Mouse (Mus musculus): ENCODE results near the gene Trem1. TPM values are rescaled to one million over a fixed set of nuclear protein-coding genes. Genes with fewer than 3 reads are reported as not detected.

Trem1 gene
- polyA plus RNA-seq, 1 experiment from 2014 or later: not detected

- Histone ChIP-seq H3K4me2 (no peak overlapping the region), H3K27ac (replicated peaks) (no peak overlapping the region), H3K36me3 (no peaks in the 10 kb centered on the region), H3K4me1 (replicated peaks) (no peaks in the 10 kb centered on the region), H3K9ac (no peak overlapping the region), H3K4me3 (no peak overlapping the region), H3K9me3 (no peaks in the 10 kb centered on the region), H3K27me3 (no peaks in the 10 kb centered on the region)
- no peak for ATAC-seq (ENCODE audit: low FRiP score, low read depth)
- WGBS: 82% methylated on average over 5 of the region's 5 CpGs
These were observed 61.1 kb downstream of the Trem1 start for GRCm38 (mm10) chr17:48293500-48294194.

Other genes with a start within 250 kb of the Trem1 start
- not detected in 2 replicates for gene 1700122O11Rik, start 194.5 kb upstream of the Trem1 start, polyA plus RNA-seq (2015; fragmentation: Nextera tagmentation; extraction: Ambion mirVana)
- gene 1700067P10Rik, start 143.4 kb upstream of the Trem1 start, polyA plus RNA-seq (2015; fragmentation: Nextera tagmentation; extraction: Ambion mirVana): not detected in 2 replicates
- gene 9830107B12Rik, start 86.5 kb upstream of the Trem1 start, polyA plus RNA-seq (2015; fragmentation: Nextera tagmentation; extraction: Ambion mirVana): not detected in 2 replicates
- gene A530064D06Rik, start 65.5 kb upstream of the Trem1 start, polyA plus RNA-seq (2015; fragmentation: Nextera tagmentation; extraction: Ambion mirVana): 0.21 TPM in 1 of 2 replicates, not detected in the other
- not detected in 2 replicates for gene Trem3, start 15.0 kb downstream of the Trem1 start, polyA plus RNA-seq (2015; fragmentation: Nextera tagmentation; extraction: Ambion mirVana)
- 0.30 and 1.1 TPM in 2 replicates for gene Treml4, start 31.5 kb downstream of the Trem1 start, polyA plus RNA-seq (2015; fragmentation: Nextera tagmentation; extraction: Ambion mirVana)
- gene Treml2, start 66.7 kb downstream of the Trem1 start, polyA plus RNA-seq (2015; fragmentation: Nextera tagmentation; extraction: Ambion mirVana): 0.13 and 0.21 TPM in 2 replicates
- gene B430306N03Rik, start 83.4 kb downstream of the Trem1 start, polyA plus RNA-seq (2015; fragmentation: Nextera tagmentation; extraction: Ambion mirVana): 0.05 and 0.24 TPM in 2 replicates
- gene Trem2, start 113.6 kb downstream of the Trem1 start, polyA plus RNA-seq (2015; fragmentation: Nextera tagmentation; extraction: Ambion mirVana): 4.2 and 4.9 TPM in 2 replicates
- gene Treml1, start 127.1 kb downstream of the Trem1 start, polyA plus RNA-seq (2015; fragmentation: Nextera tagmentation; extraction: Ambion mirVana): 0.47 and 0.61 TPM in 2 replicates
- 11.1 and 11.6 TPM in 2 replicates for gene Nfya, start 177.1 kb downstream of the Trem1 start, polyA plus RNA-seq (2015; fragmentation: Nextera tagmentation; extraction: Ambion mirVana)
- gene Oard1, start 177.2 kb downstream of the Trem1 start, polyA plus RNA-seq (2015; fragmentation: Nextera tagmentation; extraction: Ambion mirVana): 35.1 TPM in 2 replicates
- 0.62 and 0.65 TPM in 2 replicates for gene Apobec2, start 200.2 kb downstream of the Trem1 start, polyA plus RNA-seq (2015; fragmentation: Nextera tagmentation; extraction: Ambion mirVana)
- 1.2 and 1.8 TPM in 2 replicates for gene Tspo2, start 218.8 kb downstream of the Trem1 start, polyA plus RNA-seq (2015; fragmentation: Nextera tagmentation; extraction: Ambion mirVana)
- gene Unc5cl, start 222.1 kb downstream of the Trem1 start, polyA plus RNA-seq (2015; fragmentation: Nextera tagmentation; extraction: Ambion mirVana): 0.39 TPM in 1 of 2 replicates, not detected in the other

Measured in hindbrain, embryonic 15.5 days (tissue).